Mouse (Mus musculus) brain, embryonic 14.5 days (tissue): ENCODE results near the gene Cdnf.

Source experiments
- CTCF ChIP-seq: fragments of 200-500 bp; IDR thresholded peaks from 2 replicates; pipeline ENCODE4 v1.5.1; 2012; ENCODE audit warnings: inconsistent platforms, mild to moderate bottlenecking, moderate library complexity, borderline replicate concordance; ENCODE audit not compliant: insufficient read depth, insufficient read length; ENCODE audit errors: extremely low read depth
- POLR2A ChIP-seq: fragments of 200-500 bp; IDR thresholded peaks from 2 replicates; pipeline ENCODE4 v1.6.1; 2012; ENCODE audit warnings: mild to moderate bottlenecking, inconsistent platforms, borderline replicate concordance; ENCODE audit not compliant: poor library complexity, insufficient read depth, insufficient read length, severe bottlenecking; ENCODE audit errors: extremely low read depth

DNA sequence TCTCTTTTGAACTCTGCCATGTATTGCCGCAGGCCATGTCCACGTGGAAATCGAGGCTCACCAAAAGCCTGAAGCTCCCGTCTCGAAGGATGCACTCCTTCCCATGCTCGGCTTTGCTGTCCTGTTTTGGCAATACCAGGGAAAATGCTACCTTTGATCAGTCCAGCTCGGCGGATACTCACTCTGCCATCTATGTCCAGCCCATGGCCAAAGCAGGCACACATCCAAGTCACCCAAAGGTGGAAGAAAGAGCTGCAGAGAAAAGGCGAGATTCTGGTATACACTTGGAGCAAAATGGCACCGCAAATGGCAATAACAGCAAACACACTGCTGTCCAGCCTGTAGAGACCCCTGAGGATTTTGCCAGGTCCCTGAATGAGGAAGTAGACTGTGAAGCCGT is 57.8 kb downstream of the Cdnf start:
- TF ChIP-seq CTCF, result no peak
- no peak for TF ChIP-seq POLR2A
